Mouse (Mus musculus) thymus, postnatal 14 days (tissue): Measurements from ENCODE around the gene Mthfd1l.
"Not testable (repeated sequence)": the region's sequence is repeated elsewhere in the genome, so short reads cannot be mapped to it uniquely, and the experiment has no call there.

Experiments used
- DNase-seq: peaks from one replicate; pipeline ENCODE4 v3.0.0; 2021

Gene Mthfd1l

DNA sequence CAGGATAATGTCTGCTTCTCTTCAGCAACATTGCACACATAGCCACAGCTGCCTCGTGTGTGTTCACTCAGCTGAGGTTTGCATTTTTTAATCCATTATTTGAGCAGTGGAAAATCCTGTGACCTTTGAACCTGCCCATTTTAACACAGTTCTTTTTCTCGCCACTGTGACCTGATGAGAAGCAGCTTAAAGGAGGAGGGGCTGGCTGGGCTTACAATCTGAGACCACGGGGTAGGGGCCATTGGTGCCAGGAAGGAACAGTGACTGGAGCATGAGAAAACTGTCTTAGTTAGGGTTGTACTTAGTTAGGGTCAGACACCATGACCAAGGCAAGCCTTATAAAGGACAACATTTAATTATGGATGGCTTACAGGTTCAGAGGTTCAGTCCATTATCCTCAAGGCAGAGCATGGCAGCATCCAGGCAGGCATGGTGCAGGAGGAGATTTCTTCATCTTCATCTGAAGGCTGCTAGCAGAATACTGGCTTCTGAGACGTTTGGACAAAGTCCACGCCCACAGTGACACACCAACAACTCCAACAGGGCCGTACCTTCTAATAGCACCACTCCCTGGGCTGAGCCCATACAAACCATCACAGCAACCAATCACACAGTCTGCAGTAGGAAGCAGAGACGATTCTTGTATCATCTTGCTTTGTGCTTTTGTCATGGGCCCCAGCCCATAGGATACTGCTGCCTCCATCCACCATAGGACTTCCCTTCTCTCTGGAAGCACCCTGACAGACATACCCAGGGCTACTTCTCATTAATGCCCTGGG is 112.6 kb downstream of the Mthfd1l start:
- DNase-seq, result no peak

DNA sequence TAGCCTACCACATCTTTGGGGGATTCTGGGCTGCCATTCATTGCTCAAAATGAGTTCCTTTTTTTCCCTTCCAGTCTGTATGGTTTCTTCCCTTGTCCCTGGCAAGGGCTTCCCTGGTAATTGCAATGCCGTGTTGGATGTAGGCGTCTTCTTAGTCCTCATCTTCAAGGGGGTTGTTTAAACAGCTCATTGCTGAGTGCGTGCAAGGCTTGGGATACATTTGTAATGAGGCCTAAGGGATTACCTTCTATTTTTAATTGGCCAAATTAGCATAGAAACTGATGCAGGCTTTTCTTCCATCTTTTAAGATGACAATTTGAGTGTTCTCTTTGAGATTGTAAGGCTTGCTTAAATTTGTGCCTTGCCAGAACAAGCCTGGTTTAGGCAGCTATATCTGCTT is 114.6 kb downstream of the Mthfd1l start:
- DNase-seq, result no peak

GRCm38 (mm10) chr10:4088744-4089414 is 116.0 kb downstream of the Mthfd1l start:
- DNase-seq, result peak; percentile 80

DNA sequence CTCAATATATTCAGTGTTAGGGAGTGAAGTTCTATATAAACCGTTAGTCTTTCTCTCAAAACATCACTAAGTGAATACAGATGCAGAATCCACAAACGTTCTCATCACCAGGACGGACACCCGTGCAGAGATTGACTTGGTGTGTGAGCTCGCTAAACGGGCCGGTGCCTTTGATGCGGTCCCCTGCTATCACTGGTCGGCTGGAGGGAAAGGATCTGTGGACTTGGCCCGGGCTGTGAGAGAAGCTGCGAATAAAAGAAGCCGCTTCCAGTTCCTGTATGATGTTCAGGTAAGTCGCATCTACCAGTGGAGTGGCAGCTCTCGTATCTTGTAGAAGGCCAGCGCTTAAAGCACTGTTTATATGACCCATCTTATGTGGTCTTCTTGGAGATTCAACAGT is 117.0 kb downstream of the Mthfd1l start:
- DNase-seq, result no peak

DNA sequence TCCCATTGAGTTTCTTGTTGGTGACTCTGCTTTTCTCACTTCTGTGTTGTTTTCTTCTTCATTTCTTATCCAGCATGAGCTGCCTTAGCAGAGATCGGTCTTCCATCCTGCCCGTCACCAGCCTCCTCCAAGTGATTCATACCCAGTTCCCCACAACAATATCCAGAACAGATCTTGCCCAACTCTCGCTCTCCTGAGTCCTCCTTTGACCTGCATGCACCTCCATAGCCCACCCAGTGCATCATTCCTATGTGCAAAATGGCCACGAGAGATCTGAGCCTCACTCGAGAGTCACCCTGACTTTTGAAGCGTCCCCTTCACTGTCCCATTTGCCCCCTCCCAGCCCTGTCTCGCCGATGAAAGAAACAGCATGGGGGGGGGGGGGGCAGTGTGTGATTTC is 120.1 kb downstream of the Mthfd1l start:
- no peak for DNase-seq

DNA sequence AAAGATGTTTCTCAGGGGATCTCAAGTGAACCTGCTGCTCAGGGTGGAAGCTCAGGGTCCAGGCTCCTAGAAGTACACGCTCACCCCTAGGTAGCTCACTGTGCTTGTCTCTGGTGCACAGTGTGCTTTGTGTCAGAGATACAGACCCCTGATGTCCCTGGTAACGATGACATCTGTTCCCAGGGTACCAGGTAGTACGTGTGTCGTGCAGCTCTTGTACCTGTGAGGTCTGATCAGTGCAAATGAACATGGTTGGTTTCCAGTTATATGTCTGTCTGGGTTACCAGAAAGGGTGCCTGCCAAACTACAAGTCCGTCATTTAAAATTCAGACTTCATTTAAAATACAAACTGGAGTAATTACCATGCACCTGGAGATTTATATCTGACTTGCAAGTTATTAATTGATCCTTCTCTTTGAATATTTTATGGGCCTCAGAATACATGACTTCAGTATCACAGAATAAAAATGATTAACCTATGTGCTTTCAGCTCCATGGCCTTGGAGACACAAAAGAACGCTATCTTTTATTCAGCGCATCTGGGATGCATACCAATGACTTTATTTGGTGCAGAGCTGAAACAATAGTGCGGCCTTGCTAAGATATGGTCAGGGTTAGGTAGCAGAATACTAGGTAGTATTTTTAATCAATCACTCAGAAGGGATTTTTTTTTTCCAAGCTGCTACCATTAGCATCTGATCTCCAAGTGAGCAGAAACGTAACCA is 121.3 kb downstream of the Mthfd1l start:
- no peak for DNase-seq

GRCm38 (mm10) chr10:4096151-4096550 is 123.2 kb downstream of the Mthfd1l start:
- peak; percentile 16 for DNase-seq

DNA sequence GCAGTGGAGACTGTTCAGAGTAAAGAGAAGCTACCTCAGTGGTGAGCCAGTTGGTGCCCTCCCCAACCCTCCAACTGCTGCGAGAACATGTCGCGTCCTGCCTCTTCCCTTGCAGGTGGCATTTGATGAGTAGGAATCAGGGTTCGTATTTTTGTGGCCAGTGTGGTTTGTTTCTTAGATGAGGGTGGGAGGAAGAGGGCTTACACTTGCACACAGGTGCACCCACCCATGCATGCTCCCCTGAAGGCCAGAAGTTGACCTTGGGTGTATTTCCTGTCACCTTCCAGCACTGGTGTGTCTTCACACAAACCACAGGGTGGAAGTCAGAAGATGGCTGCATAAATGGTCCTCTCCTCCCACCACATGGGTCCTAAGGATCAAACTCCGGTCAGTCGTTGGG is 127.1 kb downstream of the Mthfd1l start:
- peak; percentile 82 for DNase-seq

GRCm38 (mm10) chr10:4105676-4106528 is 133.0 kb downstream of the Mthfd1l start:
- DNase-seq, result no peak

GRCm38 (mm10) chr10:4107661-4108338 is 134.9 kb downstream of the Mthfd1l start:
- no peak for DNase-seq

GRCm38 (mm10) chr10:4108462-4108861 is 135.5 kb downstream of the Mthfd1l start:
- DNase-seq, result no peak

GRCm38 (mm10) chr10:4111095-4111794 is 138.3 kb downstream of the Mthfd1l start:
- DNase-seq, result no peak

DNA sequence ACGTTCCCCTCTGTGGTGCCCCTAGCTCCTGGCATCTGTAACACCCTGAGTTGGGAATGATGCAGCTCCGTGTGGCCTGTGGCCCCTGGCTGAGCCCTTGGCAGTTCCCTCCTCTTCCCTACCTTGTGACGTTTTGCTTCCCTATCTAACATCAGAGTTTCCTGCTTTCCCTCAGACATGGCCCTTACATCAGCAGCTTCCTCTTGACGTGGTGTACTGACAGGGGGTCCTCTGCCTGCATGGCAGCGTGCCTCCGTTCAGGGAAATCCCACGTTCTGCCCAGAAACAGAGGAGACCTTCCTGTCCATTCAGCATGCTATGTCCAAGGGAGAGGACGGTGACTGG is 138.8 kb downstream of the Mthfd1l start:
- DNase-seq, result no peak

- no peak for DNase-seq
Observed at GRCm38 (mm10) chr10:4112611-4113327, 139.9 kb downstream of the Mthfd1l start.

DNA sequence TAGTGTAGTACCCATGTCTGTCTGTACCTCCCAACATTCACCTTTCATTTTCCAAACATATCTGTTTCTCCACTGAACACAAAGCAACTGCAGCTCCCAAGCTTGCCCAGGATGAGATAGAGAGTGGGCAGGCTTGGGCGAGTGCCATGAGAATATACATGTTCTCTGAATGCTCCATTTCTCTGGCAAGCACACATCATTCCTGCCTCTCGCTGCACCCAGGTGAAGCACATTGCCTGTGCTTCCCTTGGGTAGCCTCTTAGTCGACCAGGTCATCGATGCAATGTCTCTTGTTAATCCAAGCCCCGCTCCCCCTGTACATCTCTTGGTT is 140.4 kb downstream of the Mthfd1l start:
- DNase-seq, result no peak

- no peak for DNase-seq
Observed at GRCm38 (mm10) chr10:4116653-4117052, 143.7 kb downstream of the Mthfd1l start.

- no peak for DNase-seq
Observed at GRCm38 (mm10) chr10:4117091-4117490, 144.2 kb downstream of the Mthfd1l start.

DNA sequence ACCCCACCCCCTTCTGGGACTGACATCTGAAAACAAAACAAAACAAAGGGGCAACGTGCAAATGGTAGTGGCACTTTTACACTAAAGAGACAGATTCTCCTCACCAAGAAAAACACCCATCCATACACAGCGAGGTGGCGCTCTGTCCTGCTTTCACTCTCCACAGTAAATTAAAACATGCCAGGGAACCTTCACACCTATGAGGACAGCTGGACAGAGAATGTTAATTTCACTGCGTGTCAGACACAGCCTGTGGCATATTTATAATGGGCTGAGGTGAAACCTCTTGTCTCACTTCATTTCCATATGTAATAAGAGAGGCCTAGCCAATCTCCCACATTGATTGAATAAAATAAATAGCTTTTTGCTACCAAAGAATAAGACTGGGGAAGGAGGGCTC is 146.4 kb downstream of the Mthfd1l start:
- no peak for DNase-seq

DNA sequence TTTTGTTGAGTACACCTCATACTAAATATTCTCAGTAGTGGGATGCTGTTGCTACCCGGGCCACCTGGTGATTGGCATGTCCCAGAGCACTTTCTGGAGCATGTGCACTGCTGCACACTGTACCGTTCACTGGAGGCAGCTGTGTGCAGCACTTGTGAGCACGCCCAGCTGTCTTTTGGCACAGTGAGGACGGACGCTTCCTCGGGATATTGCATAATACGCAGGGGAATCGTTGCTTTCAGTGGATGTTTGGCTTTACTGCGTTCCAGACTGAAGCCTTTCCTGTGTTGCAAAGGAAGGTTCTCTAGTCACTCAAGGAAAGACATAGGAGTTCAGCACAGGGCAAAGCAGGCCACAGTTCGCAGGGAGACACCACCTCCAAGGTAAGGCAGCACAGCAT is 147.8 kb downstream of the Mthfd1l start:
- DNase-seq, result peak; percentile 53

DNA sequence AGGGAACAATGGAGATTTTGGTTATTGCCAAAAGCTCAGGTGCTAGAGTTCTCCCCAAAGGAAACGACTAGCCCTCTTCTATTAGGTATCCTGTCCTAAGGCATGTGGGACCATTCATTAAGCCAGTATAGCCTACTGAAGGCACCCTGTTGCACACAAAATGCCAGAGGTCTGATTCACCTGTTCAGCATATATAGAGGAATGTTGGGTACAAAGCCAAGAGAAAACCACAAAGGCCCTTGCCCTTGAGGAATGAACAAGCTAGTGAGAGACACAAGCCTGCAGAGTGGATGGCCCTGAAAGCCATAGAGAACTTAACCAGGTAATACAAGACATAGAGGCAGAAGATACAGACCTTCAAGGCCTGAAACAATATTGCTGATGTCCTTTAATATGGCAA is 148.3 kb downstream of the Mthfd1l start:
- no peak for DNase-seq

DNA sequence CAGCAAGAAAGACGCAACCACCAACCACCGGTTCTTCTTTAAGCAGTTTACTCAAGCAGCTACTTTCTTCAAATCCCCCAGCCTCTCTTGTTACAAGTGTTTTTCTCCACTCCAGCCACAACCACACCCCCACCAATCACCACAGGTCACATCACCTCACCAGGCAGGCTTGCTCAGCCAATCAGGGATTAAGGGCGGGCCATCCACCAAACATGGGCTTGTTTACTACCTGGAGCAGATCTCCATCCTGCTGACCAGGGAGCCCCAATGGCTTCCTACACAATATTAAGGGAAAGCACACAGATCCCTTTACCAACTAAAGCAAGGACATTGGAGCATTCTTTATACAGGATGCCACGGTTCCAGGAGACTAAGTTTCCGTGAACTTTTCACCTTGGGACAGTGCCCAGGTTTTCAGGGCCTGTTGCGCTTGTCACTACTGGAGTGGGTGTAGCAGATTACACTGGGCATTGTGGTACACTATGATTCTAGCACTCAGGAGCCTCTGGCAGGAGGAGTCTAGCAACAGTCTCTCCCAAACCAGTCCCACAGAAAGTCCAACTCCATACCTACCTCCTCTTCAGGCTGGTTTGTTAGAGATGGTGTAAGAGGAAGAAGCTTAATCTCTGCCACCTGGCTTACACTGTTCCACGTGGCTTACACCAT is 150.5 kb downstream of the Mthfd1l start:
- DNase-seq, result not testable (repeated sequence)
